Mouse (Mus musculus): ENCODE measurements around the gene Sec24c. TPM values are rescaled to one million over a fixed set of nuclear protein-coding genes. Genes with fewer than 3 reads are reported as not detected.
A peak's percentile ranks its signal among the peaks of the same experiment; 100 is the strongest.

The Sec24c gene
- polyA plus RNA-seq, 1 experiment from 2014 or later, result 103 TPM

GRCm38 (mm10) chr14:20646381-20646780, 27.7 kb upstream of the Sec24c start:
- no peaks in the 10 kb centered on the region for H3K9me3 ChIP-seq (replicated peaks)
- peaks cover 9% of the 10 kb centered on the region for H3K4me1 ChIP-seq
- H3K27ac ChIP-seq (replicated peaks), result no peak overlapping the region
- H3K36me3 ChIP-seq, result no peaks in the 10 kb centered on the region
- no peak overlapping the region for H3K4me3 ChIP-seq
- H3K27me3 ChIP-seq (ENCODE audit: low read depth, poor library complexity, severe bottlenecking), result no peaks in the 10 kb centered on the region
- DNase-seq (ENCODE audit: low spot score), result no peak

DNA sequence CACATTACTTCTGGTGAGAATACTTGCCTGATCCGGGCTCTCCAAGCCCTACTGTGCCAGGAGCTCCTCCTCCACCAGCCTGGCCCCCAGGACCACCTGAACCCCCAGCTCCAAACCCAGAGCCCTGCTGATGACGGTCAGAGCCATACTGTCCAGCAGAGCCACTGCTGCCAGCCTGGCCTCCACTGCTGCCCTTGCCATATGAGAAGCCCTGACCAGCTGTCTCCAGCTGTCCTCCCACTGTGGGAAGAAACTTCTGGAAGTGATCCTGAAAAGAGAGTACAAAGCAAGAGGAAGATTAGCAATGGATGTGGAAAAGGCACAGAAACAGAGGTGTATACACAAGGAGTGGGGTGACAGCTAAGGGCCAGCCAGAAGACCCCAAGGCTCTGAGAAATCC, 23.1 kb upstream of the Sec24c start:
- Histone ChIP-seq H3K27me3 (ENCODE audit: low read depth, poor library complexity, severe bottlenecking) (no peaks in the 10 kb centered on the region), H3K36me3 (no peaks in the 10 kb centered on the region), H3K27ac (replicated peaks) (no peak overlapping the region), H3K4me1 (no peaks in the 10 kb centered on the region), H3K9me3 (replicated peaks) (no peaks in the 10 kb centered on the region), H3K4me3 (no peak overlapping the region)
- 78% methylated on average over 2 of the region's 2 CpGs for WGBS
- no peak for DNase-seq (ENCODE audit: low spot score)

DNA sequence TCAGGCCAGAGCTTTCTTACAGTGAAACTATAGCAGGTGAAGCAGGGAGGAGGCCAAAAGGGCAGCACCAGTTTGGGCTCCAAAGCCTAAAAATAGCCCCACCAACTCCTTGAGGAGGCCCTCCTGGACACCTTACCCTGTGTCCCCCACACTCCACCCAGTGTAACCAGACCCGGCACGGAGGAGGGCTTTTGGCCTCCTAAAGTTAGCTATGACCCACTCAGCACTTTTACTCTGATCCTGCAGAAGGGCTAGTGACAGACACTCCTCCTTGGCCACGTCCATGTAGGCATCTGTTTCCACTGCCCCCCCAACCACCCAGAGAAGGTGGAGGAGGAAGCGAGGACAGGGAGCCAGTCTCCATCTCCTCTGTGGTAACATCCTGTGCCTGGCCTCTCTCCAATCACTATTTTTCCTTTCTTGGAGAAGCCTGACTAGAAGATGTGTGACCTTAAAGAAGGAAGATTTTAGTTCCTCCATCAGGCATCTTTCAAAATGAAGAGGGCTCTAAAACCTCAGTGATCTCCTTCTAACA, 22.3 kb upstream of the Sec24c start:
- WGBS, result 76% methylated on average over 4 of the region's 4 CpGs

DNA sequence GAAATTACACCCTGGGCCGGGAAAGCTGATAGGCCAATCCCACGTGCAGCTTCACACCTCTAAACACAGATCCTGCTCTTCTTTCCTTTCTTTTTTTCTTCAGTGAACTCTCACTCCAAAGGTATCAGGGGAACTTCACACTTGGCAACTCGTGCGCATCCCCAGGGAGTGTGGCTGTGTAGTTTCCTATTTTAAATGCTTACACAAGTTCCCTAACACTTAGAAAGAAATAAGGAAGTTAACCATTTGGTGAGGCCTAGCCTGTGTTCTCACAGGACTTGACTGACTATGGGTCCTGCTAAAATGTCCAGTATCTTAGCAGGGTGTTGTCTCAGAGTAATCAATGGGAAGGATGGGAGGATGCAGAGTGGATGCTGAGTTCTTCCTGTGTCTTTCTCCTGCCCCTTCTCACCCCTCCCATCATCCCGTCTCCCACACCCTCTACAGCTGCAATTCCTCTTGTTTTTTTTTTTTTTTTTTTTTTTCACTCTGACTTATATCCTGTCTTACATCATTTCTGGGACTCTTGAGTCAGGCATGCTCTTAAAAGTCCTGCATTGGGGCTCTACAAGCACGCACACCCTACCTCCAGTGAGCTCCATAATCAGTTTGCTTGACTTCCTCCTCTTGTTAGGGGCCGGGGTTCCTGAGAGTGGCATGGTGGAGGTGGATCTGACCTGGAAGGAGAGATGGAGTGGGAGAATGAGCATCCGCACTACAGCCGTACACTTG, 19.3 kb upstream of the Sec24c start:
- Histone ChIP-seq H3K9me3 (replicated peaks) (no peaks in the 10 kb centered on the region), H3K27ac (replicated peaks) (no peak overlapping the region), H3K4me3 (no peak overlapping the region), H3K4me1 (no peaks in the 10 kb centered on the region; the same call in 1 of the 2 replicates), H3K36me3 (no peaks in the 10 kb centered on the region), H3K27me3 (ENCODE audit: low read depth, poor library complexity, severe bottlenecking) (peaks cover 3% of the 10 kb centered on the region)
- DNase-seq (ENCODE audit: low spot score), result no peak
- WGBS, result 86% methylated on average over 9 of the region's 9 CpGs

More for the DNA sequence above, 22.3 kb upstream of the Sec24c start:
- H3K9me3 ChIP-seq (replicated peaks), result no peaks in the 10 kb centered on the region
- H3K4me1 ChIP-seq, result no peaks in the 10 kb centered on the region; the same call in 1 of the 2 replicates
- no peak for DNase-seq (ENCODE audit: low spot score)
- no peak overlapping the region for H3K27ac ChIP-seq (replicated peaks)
- no peaks in the 10 kb centered on the region for H3K27me3 ChIP-seq (ENCODE audit: low read depth, poor library complexity, severe bottlenecking)
- no peak overlapping the region for H3K4me3 ChIP-seq
- no peaks in the 10 kb centered on the region for H3K36me3 ChIP-seq

DNA sequence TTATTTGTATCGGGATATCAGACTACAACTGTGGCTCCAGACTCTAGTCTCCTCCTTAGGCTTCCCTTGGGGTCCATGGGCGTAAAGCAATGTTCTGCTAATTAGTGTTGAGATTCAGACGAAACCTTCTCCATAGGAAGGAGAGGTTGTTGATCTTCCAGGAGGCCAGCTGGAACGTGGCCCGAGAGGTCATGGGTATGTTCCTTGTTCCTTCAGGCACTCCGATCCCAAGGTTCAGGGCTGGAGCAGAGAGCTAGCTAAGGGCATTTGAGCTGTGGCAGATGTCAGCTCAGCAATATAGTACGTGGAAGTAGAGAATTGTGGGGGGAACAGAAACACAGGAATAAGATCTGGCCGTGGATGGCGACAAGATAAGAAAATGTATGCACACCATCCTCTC, 18.4 kb upstream of the Sec24c start:
- Histone ChIP-seq H3K27me3 (ENCODE audit: low read depth, poor library complexity, severe bottlenecking) (peaks cover 7% of the 10 kb centered on the region), H3K27ac (replicated peaks) (no peak overlapping the region), H3K36me3 (no peaks in the 10 kb centered on the region), H3K4me3 (no peak overlapping the region), H3K4me1 (peaks cover 5% of the 10 kb centered on the region), H3K9me3 (replicated peaks) (no peaks in the 10 kb centered on the region)
- 78% methylated on average over 9 of the region's 9 CpGs for WGBS
- no peak for DNase-seq (ENCODE audit: low spot score)

GRCm38 (mm10) chr14:20656361-20656760, 17.7 kb upstream of the Sec24c start, which contains the start of gene Myoz1:
Myoz1 (minus strand) TSS chr14:20656540.
- Histone ChIP-seq H3K4me3 (no peak within 1 kb of the TSS), H3K27ac (replicated peaks) (no peak within 1 kb of the TSS), H3K27me3 (ENCODE audit: low read depth, poor library complexity, severe bottlenecking) (peaks cover 7% of the 10 kb centered on the region), H3K36me3 (no peaks in the 10 kb centered on the region), H3K4me1 (peaks cover 9% of the 10 kb centered on the region), H3K9me3 (replicated peaks) (no peaks in the 10 kb centered on the region)
- no peak for DNase-seq (ENCODE audit: low spot score)
- WGBS, result 32% methylated on average over 11 of the region's 11 CpGs

- H3K4me1 ChIP-seq, result peaks cover 22% of the 10 kb centered on the region
- H3K27ac ChIP-seq (replicated peaks), result no peak overlapping the region
- no peak overlapping the region for H3K4me3 ChIP-seq
- peaks cover 26% of the 10 kb centered on the region for H3K27me3 ChIP-seq (ENCODE audit: low read depth, poor library complexity, severe bottlenecking)
- H3K9me3 ChIP-seq (replicated peaks), result no peaks in the 10 kb centered on the region
- H3K36me3 ChIP-seq, result no peaks in the 10 kb centered on the region
- no peak for DNase-seq (ENCODE audit: low spot score)
These were observed 15.8 kb upstream of the Sec24c start for GRCm38 (mm10) chr14:20658326-20658725.

DNA sequence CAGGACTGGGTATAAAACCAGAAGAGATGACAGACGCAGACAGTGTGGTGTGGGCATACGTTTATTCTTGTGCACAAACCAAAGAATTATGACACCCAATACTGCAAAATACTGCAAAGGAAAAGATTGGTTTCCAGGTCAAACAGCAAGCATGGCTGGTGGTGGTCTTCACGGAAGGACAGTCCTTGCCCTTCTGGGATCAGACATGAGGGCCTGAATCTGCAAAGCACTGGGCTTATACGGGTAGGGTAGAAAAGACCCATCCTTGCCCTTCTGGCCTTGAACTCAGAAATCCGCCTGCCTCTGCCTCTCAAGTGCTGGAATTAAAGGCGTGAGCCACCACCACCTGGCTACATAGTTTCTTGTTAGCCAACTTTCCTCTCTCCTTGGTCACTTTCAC, 15.2 kb upstream of the Sec24c start:
- Histone ChIP-seq H3K4me1 (peaks cover 22% of the 10 kb centered on the region), H3K27ac (replicated peaks) (no peak overlapping the region), H3K27me3 (ENCODE audit: low read depth, poor library complexity, severe bottlenecking) (peaks cover 32% of the 10 kb centered on the region), H3K9me3 (replicated peaks) (no peaks in the 10 kb centered on the region), H3K36me3 (no peaks in the 10 kb centered on the region), H3K4me3 (no peak overlapping the region)
- DNase-seq (ENCODE audit: low spot score), result no peak
- WGBS, result 81% methylated on average over 6 of the region's 6 CpGs

GRCm38 (mm10) chr14:20659687-20660086, 14.4 kb upstream of the Sec24c start:
- Histone ChIP-seq H3K4me1 (peaks cover 28% of the 10 kb centered on the region), H3K4me3 (no peak overlapping the region), H3K36me3 (no peaks in the 10 kb centered on the region), H3K27me3 (ENCODE audit: low read depth, poor library complexity, severe bottlenecking) (peaks cover 35% of the 10 kb centered on the region), H3K9me3 (replicated peaks) (no peaks in the 10 kb centered on the region), H3K27ac (replicated peaks) (no peak overlapping the region)
- no peak for DNase-seq (ENCODE audit: low spot score)
- WGBS, result 94% methylated on average over 7 of the region's 7 CpGs

- Histone ChIP-seq H3K4me1 (peaks cover 28% of the 10 kb centered on the region), H3K4me3 (peak overlapping the region; percentile 75), H3K36me3 (no peaks in the 10 kb centered on the region), H3K9me3 (replicated peaks) (no peaks in the 10 kb centered on the region), H3K27me3 (ENCODE audit: low read depth, poor library complexity, severe bottlenecking) (peaks cover 41% of the 10 kb centered on the region), H3K27ac (replicated peaks) (peak overlapping the region; percentile 87)
- DNase-seq (ENCODE audit: low spot score), result peak; percentile 93
- under 1% methylated on average over 52 of the region's 52 CpGs for WGBS
These were observed 13.1 kb upstream of the Sec24c start for GRCm38 (mm10) chr14:20660827-20661660.

- Histone ChIP-seq H3K27ac (replicated peaks) (peak overlapping the region; percentile 87), H3K36me3 (no peaks in the 10 kb centered on the region), H3K27me3 (ENCODE audit: low read depth, poor library complexity, severe bottlenecking) (peaks cover 41% of the 10 kb centered on the region), H3K4me1 (peaks cover 28% of the 10 kb centered on the region), H3K9me3 (replicated peaks) (no peaks in the 10 kb centered on the region), H3K4me3 (peak overlapping the region; percentile 75)
- DNase-seq (ENCODE audit: low spot score), result peak; percentile 44
- WGBS, result 10% methylated on average over 19 of the region's 19 CpGs
These were observed 12.3 kb upstream of the Sec24c start for GRCm38 (mm10) chr14:20661661-20662331.

DNA sequence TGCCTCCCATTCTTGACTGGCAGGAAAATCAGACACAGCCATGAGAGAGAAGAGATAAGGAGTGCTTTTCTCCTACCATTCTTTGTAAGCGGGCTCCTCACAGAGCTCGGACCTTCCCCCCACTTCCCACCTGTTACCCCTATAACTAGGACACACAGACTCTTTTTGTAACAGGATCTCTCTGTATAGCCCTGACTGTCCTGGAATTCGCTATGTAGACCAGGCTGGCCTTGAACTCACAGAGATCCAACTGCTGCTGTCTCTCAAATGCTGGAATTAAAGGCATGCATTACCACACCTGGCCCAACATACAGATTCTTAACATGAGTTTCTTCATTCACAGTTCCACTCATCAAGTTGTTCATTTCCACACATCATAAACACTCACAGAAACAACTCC, 11.4 kb upstream of the Sec24c start:
- no peaks in the 10 kb centered on the region for H3K36me3 ChIP-seq
- H3K4me1 ChIP-seq, result peaks cover 28% of the 10 kb centered on the region
- H3K4me3 ChIP-seq, result no peak overlapping the region
- no peaks in the 10 kb centered on the region for H3K9me3 ChIP-seq (replicated peaks)
- H3K27me3 ChIP-seq (ENCODE audit: low read depth, poor library complexity, severe bottlenecking), result peaks cover 46% of the 10 kb centered on the region
- H3K27ac ChIP-seq (replicated peaks), result no peak overlapping the region
- DNase-seq (ENCODE audit: low spot score), result no peak
- WGBS, result 86% methylated on average over 3 of the region's 3 CpGs
